Mouse (Mus musculus) gastrocnemius, postnatal 14 days (tissue): ENCODE measurements around the gene Atr. TPM values are rescaled to one million over a fixed set of nuclear protein-coding genes. Genes with fewer than 3 reads are reported as not detected.
A peak's percentile ranks its signal among the peaks of the same experiment; 100 is the strongest.

Source experiments
- DNase-seq: peaks from one replicate; pipeline ENCODE4 v3.0.0; 2021; ENCODE audit warnings: mixed read lengths
- intact Hi-C: fragments of 180-260 bp; cut with DNase I; formaldehyde crosslinking; loops from one replicate; pipeline ENCODE4 v1.15.1; 2025; ENCODE audit warnings: low total_unique reads
- long read RNA-seq, 2 experiments: library from polyadenylated mRNA; stranded (forward); transcript quantifications; one replicate each; pipeline ENCODE4 v2.0.0; 2021
- total RNA-seq, 2 experiments: library from RNA; stranded (reverse); gene quantifications; 2 replicates each; pipeline ENCODE4 v1.2.3; 2021

The Atr gene
- 1 to 10 TPM; 4.4 to 4.6 TPM for total RNA-seq
- long read RNA-seq, experiment 1, partial matches to known transcripts: 0 of 1 reads
- long read RNA-seq, experiment 1, other reads (novel, unspliced or antisense): 1 of 1 reads
- long read RNA-seq, experiment 2: 0 reads

- intact Hi-C loops: loop anchor here (10.0 kb wide), 2 partner anchors 323 to 353 kb away; no protein-coding TSS in a partner anchor
- peak; percentile 93 for DNase-seq
These were observed at the start of gene Atr for GRCm38 (mm10) chr9:95857414-95858026. TSS of gene Atr (plus strand) at chr9:95857597.

GRCm38 (mm10) chr9:95809596-95809995, 47.8 kb upstream of the Atr start:
- no peak for DNase-seq
- intact Hi-C loops: no loop called here

- intact Hi-C loops: no loop called here
- no peak for DNase-seq
These were observed 45.6 kb upstream of the Atr start for GRCm38 (mm10) chr9:95811817-95812216.

GRCm38 (mm10) chr9:95813721-95814531, 43.5 kb upstream of the Atr start:
- intact Hi-C loops: no loop called here
- no peak for DNase-seq

- DNase-seq: no peak
- intact Hi-C loops: no loop called here
These were observed 42.3 kb upstream of the Atr start for GRCm38 (mm10) chr9:95815015-95815673.

- DNase-seq: no peak
- intact Hi-C loops: no loop called here
These were observed 41.7 kb upstream of the Atr start for GRCm38 (mm10) chr9:95815706-95816105.

GRCm38 (mm10) chr9:95822531-95822930, 34.9 kb upstream of the Atr start:
- intact Hi-C loops: no loop called here
- no peak for DNase-seq

- DNase-seq: no peak
- intact Hi-C loops: no loop called here
These were observed 29.8 kb upstream of the Atr start for GRCm38 (mm10) chr9:95827565-95827964.

- intact Hi-C loops: no loop called here
- DNase-seq: no peak
These were observed 24.6 kb upstream of the Atr start for GRCm38 (mm10) chr9:95832758-95833157.

GRCm38 (mm10) chr9:95834799-95835198, 22.6 kb upstream of the Atr start:
- DNase-seq: no peak
- intact Hi-C loops: no loop called here

GRCm38 (mm10) chr9:95835741-95836140, 21.7 kb upstream of the Atr start:
- intact Hi-C loops: no loop called here
- no peak for DNase-seq

- intact Hi-C loops: no loop called here
- DNase-seq: no peak
These were observed 18.0 kb upstream of the Atr start for GRCm38 (mm10) chr9:95839424-95839823.

- intact Hi-C loops: no loop called here
- DNase-seq: peak; percentile 70
These were observed 12.5 kb upstream of the Atr start, which contains the start of gene Pls1 for GRCm38 (mm10) chr9:95844825-95845460. TSS of gene Pls1 (minus strand) at chr9:95845311.

- no peak for DNase-seq
- intact Hi-C loops: no loop called here
These were observed 11.7 kb upstream of the Atr start for GRCm38 (mm10) chr9:95845711-95846110.

- intact Hi-C loops: loop anchor here (10.0 kb wide), 2 partner anchors 317 to 347 kb away; no protein-coding TSS in a partner anchor
- no peak for DNase-seq
These were observed 5.7 kb upstream of the Atr start for GRCm38 (mm10) chr9:95851671-95852070.

GRCm38 (mm10) chr9:95852896-95853295, 4.5 kb upstream of the Atr start:
- peak; percentile 55 for DNase-seq
- intact Hi-C loops: loop anchor here (10.0 kb wide), 2 partner anchors 318 to 348 kb away; no protein-coding TSS in a partner anchor

- intact Hi-C loops: loop anchor here (10.0 kb wide), 2 partner anchors 320 to 350 kb away; no protein-coding TSS in a partner anchor
- no peak for DNase-seq
These were observed 2.5 kb upstream of the Atr start for GRCm38 (mm10) chr9:95854891-95855290.

- intact Hi-C loops: loop anchor here (10.0 kb wide), 2 partner anchors 321 to 351 kb away; no protein-coding TSS in a partner anchor
- DNase-seq: no peak
These were observed 1.4 kb upstream of the Atr start for GRCm38 (mm10) chr9:95856004-95856403.

- DNase-seq: no peak
- intact Hi-C loops: loop anchor here (10.0 kb wide), 2 partner anchors 323 to 353 kb away; no protein-coding TSS in a partner anchor
These were observed 702 bp downstream of the Atr start for GRCm38 (mm10) chr9:95858027-95858570.
